Mouse (Mus musculus) stomach, embryonic 16.5 days (tissue): ENCODE measurements around the gene Arhgap1. TPM values are rescaled to one million over a fixed set of nuclear protein-coding genes. Genes with fewer than 3 reads are reported as not detected.
A peak's percentile ranks its signal among the peaks of the same experiment; 100 is the strongest.

Experiments
- ATAC-seq: fragments of 200-750 bp; cut with Nextera tagmentation; 2 replicates; pipeline ENCODE4 v1.8.0; 2017; ENCODE audit warnings: moderate number of reproducible peaks, moderate TSS enrichment; ENCODE audit not compliant: insufficient read depth, low FRiP score
- H3K27ac ChIP-seq: fragments of 300-500 bp; sonication (generic); 2 replicates; pipeline ENCODE4 v1.5.1; 2014; ENCODE audit warnings: low read length
- H3K27me3 ChIP-seq: fragments of 300-500 bp; sonication (generic); 2 replicates; pipeline ENCODE4 v1.6.1; 2014; ENCODE audit warnings: low read length, control low read depth, mixed read lengths; ENCODE audit not compliant: control insufficient read depth, insufficient read depth
- H3K36me3 ChIP-seq: fragments of 300-500 bp; sonication (generic); 2 replicates; pipeline ENCODE4 v1.6.1; 2014; ENCODE audit warnings: low read length; ENCODE audit not compliant: control insufficient read depth, insufficient read depth
- H3K4me1 ChIP-seq: fragments of 300-500 bp; sonication (generic); 2 replicates; pipeline ENCODE4 v1.6.1; 2014; ENCODE audit warnings: low read length, control low read depth, mixed read lengths; ENCODE audit not compliant: control insufficient read depth, insufficient read depth
- H3K4me2 ChIP-seq: fragments of 300-500 bp; sonication (generic); 2 replicates; pipeline ENCODE4 v1.6.1; 2014; ENCODE audit warnings: low read depth, low read length, mixed read lengths
- H3K4me3 ChIP-seq: fragments of 300-500 bp; sonication (generic); replicated peaks from 2 replicates; pipeline ENCODE4 v1.5.1; 2014; ENCODE audit warnings: mild to moderate bottlenecking, low read length
- H3K9ac ChIP-seq: fragments of 300-500 bp; sonication (generic); 2 replicates; pipeline ENCODE4 v1.6.1; 2014; ENCODE audit warnings: low read length
- H3K9me3 ChIP-seq: fragments of 300-500 bp; sonication (generic); replicated peaks from 2 replicates; pipeline ENCODE4 v1.6.1; 2016; ENCODE audit warnings: low read length, control low read depth; ENCODE audit not compliant: control insufficient read depth
- WGBS: fragments of 180-500 bp; shearing (Covaris S2); extraction: QIAGEN DNeasy Blood & Tissue Kit; methylation state at CpG from one replicate; pipeline ENCODE4 v1.1.7; 2014; 5-methylcytosine and 5-hydroxymethylcytosine counted together
- polyA plus RNA-seq: library from polyadenylated mRNA; unstranded; fragments of >200 nt; fragmentation: Nextera tagmentation; extraction: Ambion mirVana; gene quantifications from 2 replicates; pipeline ENCODE4 v1.2.1, GENCODE M21; 2015

Arhgap1 gene
- polyA plus RNA-seq, 1 experiment from 2014 or later: 144 TPM

DNA sequence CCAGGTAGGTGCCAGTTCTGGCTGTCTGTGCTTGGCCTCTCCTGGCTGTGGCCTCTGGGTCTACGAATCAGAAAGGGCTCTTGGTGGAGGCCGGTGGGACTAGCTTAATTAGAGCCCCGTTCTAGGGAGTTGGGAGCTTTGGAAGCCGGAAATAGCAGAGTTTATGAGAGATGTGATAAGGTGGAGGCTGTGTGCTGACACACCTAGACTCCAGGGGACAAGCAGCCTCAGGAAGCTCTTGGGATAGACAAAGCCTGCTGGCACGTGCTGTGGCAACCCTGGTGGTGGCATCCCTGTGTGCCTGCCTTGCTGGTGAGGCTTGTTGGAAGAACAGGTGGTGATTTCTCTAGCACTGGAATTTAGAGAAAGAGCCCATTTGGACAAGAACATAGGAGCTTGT, 5.7 kb downstream of the Arhgap1 start:
- Histone ChIP-seq H3K27ac (no peak overlapping the region; the same call in 1 of the 2 replicates), H3K4me1 (peaks cover 12% of the 10 kb centered on the region; the same call in 1 of the 2 replicates), H3K9me3 (no peaks in the 10 kb centered on the region), H3K9ac (no peak overlapping the region), H3K27me3 (no peaks in the 10 kb centered on the region), H3K4me2 (no peak overlapping the region), H3K4me3 (no peak overlapping the region), H3K36me3 (peaks cover 15% of the 10 kb centered on the region; the same call in 1 of the 2 replicates)
- WGBS: 77% methylated on average over 5 of the region's 5 CpGs
- 0 out of 2 replicates have a peak, but pooled peaks have one; percentile 23 for ATAC-seq

DNA sequence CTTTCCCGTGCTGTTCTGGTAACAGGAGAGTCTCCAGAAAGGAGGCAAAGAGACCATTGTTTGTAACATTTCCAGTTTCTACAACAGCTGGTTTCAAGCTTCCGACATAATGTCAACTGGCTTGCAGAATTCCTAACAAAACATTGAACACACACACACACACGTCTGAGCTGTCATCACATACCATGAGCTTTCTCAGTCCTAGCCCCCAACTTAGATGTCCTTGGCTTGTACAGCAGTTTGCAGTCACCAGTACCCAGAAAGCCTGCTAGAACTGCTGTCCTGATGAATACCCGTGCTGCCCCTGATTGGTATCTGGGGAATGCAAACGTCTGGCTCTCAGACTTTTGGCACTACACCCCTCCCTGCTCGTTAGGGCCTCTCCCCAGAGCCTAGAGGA, 6.2 kb downstream of the Arhgap1 start:
- Histone ChIP-seq H3K27ac (peak overlapping the region; percentile 34), H3K9me3 (no peaks in the 10 kb centered on the region), H3K4me3 (no peak overlapping the region), H3K9ac (no peak overlapping the region), H3K36me3 (peaks cover 15% of the 10 kb centered on the region; the same call in 1 of the 2 replicates), H3K4me1 (peaks cover 10% of the 10 kb centered on the region; the same call in 1 of the 2 replicates), H3K4me2 (no peak overlapping the region), H3K27me3 (no peaks in the 10 kb centered on the region)
- no peak for ATAC-seq
- 54% methylated on average over 6 of the region's 6 CpGs for WGBS

DNA sequence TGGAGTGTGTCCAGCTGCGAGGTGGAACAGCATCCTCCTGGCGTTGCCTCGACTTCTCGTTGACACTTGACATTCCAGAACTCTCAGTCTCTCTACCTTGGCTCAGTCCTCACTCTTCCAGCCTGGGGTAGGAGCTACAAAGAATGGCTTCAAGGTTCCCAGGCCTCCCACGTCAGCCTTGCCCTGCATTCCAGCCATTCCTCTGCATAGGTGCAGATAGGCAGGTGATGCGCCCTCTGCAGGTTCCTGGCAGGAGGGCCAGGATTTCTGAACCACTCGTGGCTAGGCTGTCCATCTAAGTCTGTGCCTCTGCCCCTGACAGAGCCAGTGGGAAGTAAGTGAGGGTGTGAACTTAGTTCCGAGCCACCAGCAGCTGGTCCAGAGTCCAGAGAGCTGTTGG, 7.1 kb downstream of the Arhgap1 start:
- Histone ChIP-seq H3K4me3 (no peak overlapping the region), H3K27ac (no peak overlapping the region), H3K4me2 (no peak overlapping the region), H3K36me3 (peaks cover 15% of the 10 kb centered on the region; the same call in 1 of the 2 replicates), H3K4me1 (peaks cover 2% of the 10 kb centered on the region; the same call in 1 of the 2 replicates), H3K9ac (no peak overlapping the region), H3K9me3 (no peaks in the 10 kb centered on the region), H3K27me3 (no peaks in the 10 kb centered on the region)
- 0 out of 2 replicates have a peak, but pooled peaks have one; percentile 8 for ATAC-seq
- WGBS: 47% methylated on average over 8 of the region's 8 CpGs

DNA sequence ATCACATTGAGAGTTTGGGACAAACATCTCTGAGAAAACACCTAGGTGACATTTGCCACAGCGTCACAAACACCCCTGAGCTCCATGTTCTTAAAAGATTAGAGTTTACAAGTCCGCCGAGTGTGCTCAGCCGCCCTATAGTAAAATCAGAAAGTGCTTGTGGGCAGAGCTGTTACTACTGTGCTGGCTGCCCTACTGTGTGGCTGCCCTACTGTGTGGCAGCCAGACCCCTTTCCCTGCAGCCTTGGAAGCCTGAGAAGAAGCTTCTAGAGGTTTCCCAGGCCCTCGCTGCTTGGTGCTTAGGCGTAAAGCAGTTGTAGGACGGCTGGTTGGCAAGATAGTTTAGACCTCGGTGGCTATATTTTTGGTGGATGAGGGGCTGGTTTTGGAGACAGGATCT, 10.0 kb downstream of the Arhgap1 start:
- H3K36me3 ChIP-seq: peaks cover 12% of the 10 kb centered on the region; the same call in 1 of the 2 replicates
- no peak for ATAC-seq
- H3K9ac ChIP-seq: no peak overlapping the region
- H3K27ac ChIP-seq: no peak overlapping the region
- no peak overlapping the region for H3K4me3 ChIP-seq
- H3K4me2 ChIP-seq: no peak overlapping the region
- H3K4me1 ChIP-seq: no peaks in the 10 kb centered on the region
- no peaks in the 10 kb centered on the region for H3K27me3 ChIP-seq
- WGBS: 95% methylated on average over 8 of the region's 8 CpGs
- H3K9me3 ChIP-seq: no peaks in the 10 kb centered on the region

DNA sequence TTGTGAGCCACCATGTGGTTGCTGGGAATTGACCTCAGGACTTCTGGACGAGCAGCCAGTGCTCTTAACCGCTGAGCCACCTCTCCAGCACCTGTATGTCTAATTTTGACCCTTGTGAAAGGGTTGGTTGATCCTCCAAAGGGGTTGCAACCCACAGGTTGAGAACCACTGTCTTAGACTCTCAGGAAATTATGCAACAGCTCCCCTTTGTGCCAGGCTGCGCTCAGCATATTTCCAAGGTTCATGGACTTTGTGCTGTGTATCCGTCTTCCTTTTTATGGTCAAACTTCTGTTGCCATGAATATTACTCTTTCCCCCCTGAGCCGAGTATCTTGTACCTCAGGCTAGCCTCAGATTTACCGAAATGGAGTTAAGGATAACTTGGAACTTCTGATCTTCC, 11.3 kb downstream of the Arhgap1 start:
- no peaks in the 10 kb centered on the region for H3K4me1 ChIP-seq
- H3K27me3 ChIP-seq: no peaks in the 10 kb centered on the region
- WGBS: 90% methylated on average over 6 of the region's 6 CpGs
- H3K27ac ChIP-seq: no peak overlapping the region
- peaks cover 17% of the 10 kb centered on the region; the same call in 1 of the 2 replicates for H3K36me3 ChIP-seq
- H3K4me2 ChIP-seq: no peak overlapping the region
- H3K9me3 ChIP-seq: no peaks in the 10 kb centered on the region
- no peak for ATAC-seq
- no peak overlapping the region for H3K4me3 ChIP-seq
- no peak overlapping the region for H3K9ac ChIP-seq

DNA sequence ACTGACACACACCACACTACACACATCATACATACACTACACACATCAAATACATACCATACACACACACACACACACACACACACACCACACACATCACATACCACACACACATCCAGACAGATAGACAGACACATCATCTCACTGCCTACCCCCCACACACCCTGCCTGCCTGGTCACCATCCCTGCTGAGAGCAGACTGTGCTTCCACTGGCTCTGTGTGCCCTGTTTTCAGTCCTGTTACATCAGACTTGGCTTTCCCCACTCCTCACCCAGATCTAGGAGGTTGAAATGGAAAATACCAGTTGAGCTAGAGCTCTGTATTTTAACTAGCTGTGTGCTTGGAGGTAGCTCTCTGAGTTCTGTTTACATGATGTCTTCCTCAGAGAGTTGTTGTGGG, 15.1 kb downstream of the Arhgap1 start:
- no peak for ATAC-seq
- H3K36me3 ChIP-seq: peaks cover 21% of the 10 kb centered on the region
- H3K27me3 ChIP-seq: no peaks in the 10 kb centered on the region
- H3K4me3 ChIP-seq: no peak overlapping the region
- no peak overlapping the region for H3K4me2 ChIP-seq
- H3K4me1 ChIP-seq: no peaks in the 10 kb centered on the region
- H3K9me3 ChIP-seq: no peaks in the 10 kb centered on the region
- no peak overlapping the region for H3K9ac ChIP-seq
- H3K27ac ChIP-seq: no peak overlapping the region

DNA sequence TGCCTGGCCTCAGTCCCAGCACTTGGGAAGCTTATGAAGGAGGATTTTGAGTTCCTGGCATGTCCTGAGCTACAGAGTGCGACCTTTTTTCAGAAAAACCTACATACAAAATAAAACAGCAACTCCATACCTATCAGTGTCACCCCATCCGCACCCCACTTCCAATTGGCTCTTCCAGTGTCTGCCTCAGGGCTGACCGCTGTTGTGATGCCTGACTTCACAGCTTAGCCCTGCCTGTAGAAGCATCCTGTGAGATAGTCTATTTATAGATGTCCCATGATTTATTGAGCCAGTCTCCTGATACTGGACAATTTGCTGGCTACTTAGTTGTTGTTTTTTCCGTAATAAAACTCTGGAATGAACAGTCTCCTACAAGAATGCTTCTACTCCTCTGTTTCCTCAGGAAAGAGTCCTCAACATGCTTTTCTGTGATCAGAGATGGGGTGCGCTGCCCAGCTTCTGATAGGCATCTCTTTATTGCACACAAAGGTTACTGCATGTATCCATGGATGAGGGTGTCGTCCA, 16.8 kb downstream of the Arhgap1 start:
- no peak overlapping the region for H3K27ac ChIP-seq
- 89% methylated on average over 6 of the region's 6 CpGs for WGBS
- H3K27me3 ChIP-seq: no peaks in the 10 kb centered on the region
- H3K4me2 ChIP-seq: no peak overlapping the region
- no peak overlapping the region for H3K4me3 ChIP-seq
- H3K4me1 ChIP-seq: no peaks in the 10 kb centered on the region
- H3K36me3 ChIP-seq: peaks cover 27% of the 10 kb centered on the region
- no peaks in the 10 kb centered on the region for H3K9me3 ChIP-seq
- H3K9ac ChIP-seq: no peak overlapping the region
- ATAC-seq: no peak

DNA sequence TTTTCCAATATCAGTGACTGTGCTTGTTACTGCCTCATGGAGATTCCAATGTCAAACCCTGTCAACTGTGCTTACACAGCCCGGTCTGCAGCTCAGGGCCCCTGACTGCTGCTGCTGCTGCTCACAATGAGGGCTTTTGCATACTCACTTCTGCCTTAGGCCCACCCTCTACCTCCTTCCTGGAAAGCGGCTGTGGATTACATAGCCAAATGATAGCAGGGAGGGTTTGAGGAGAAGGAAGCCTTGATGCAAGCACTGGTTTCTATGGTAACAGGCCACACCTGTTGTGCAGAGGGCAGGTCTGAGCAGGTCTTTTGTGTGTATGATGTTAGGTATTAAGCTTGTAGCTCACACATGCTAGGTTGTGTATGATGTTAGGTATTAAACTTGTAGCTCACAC, 18.1 kb downstream of the Arhgap1 start:
- peak; percentile 75; the same call in 1 of the 2 replicates for ATAC-seq
- 57% methylated on average over 2 of the region's 2 CpGs for WGBS
- H3K27ac ChIP-seq: no peak overlapping the region

DNA sequence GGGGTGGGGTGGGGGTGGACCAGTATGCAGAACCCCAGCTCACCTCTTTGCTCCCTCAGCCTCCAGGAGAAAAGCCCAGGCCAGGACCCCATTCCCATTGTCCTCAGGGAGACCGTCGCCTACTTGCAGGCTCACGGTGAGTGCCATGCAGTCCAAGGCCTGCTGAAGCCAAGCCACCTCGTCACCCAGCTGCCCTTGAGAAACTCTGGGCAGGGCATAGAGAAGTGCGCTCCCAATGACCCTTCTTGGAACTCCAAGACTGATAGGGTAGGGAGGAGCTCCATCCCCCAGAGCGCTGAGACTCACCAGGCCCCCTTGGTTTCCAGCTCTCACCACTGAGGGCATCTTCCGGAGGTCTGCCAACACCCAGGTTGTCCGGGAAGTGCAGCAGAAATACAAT, 19.7 kb downstream of the Arhgap1 start:
- 92% methylated on average over 8 of the region's 8 CpGs for WGBS
- Histone ChIP-seq H3K9ac (no peak overlapping the region), H3K27me3 (no peaks in the 10 kb centered on the region), H3K36me3 (peaks cover 27% of the 10 kb centered on the region), H3K4me2 (no peak overlapping the region), H3K4me1 (no peaks in the 10 kb centered on the region), H3K9me3 (no peaks in the 10 kb centered on the region), H3K27ac (no peak overlapping the region), H3K4me3 (no peak overlapping the region)
- no peak for ATAC-seq

More for the DNA sequence above, 18.1 kb downstream of the Arhgap1 start:
- Histone ChIP-seq H3K4me3 (no peak overlapping the region), H3K9ac (no peak overlapping the region), H3K4me2 (no peak overlapping the region), H3K4me1 (no peaks in the 10 kb centered on the region), H3K36me3 (peaks cover 27% of the 10 kb centered on the region), H3K27me3 (no peaks in the 10 kb centered on the region), H3K9me3 (no peaks in the 10 kb centered on the region)
